Mouse (Mus musculus) thymus, adult 2 months (tissue): ENCODE measurements at regions not wholly inside any gene's neighbourhood (a gene's known extent, or its start where the extent isn't known, plus 50 kb on each side); places are given as distances from the start of the nearest gene placed in this dataset.

Source experiments
- CTCF ChIP-seq: fragments of 200-500 bp; IDR thresholded peaks from 2 replicates; pipeline ENCODE4 v1.5.1; 2012; ENCODE audit warnings: mild to moderate bottlenecking, control low read depth, low read length, moderate library complexity, borderline replicate concordance; ENCODE audit not compliant: control insufficient read depth, poor library complexity, insufficient read depth; ENCODE audit errors: extremely low read depth
- POLR2A ChIP-seq: fragments of 200-500 bp; IDR thresholded peaks from 2 replicates; pipeline ENCODE4 v1.6.1; 2012; ENCODE audit warnings: mild to moderate bottlenecking, low read length, control low read depth, moderate library complexity; ENCODE audit not compliant: control insufficient read depth, poor library complexity, insufficient read depth; ENCODE audit errors: extremely low read depth

DNA sequence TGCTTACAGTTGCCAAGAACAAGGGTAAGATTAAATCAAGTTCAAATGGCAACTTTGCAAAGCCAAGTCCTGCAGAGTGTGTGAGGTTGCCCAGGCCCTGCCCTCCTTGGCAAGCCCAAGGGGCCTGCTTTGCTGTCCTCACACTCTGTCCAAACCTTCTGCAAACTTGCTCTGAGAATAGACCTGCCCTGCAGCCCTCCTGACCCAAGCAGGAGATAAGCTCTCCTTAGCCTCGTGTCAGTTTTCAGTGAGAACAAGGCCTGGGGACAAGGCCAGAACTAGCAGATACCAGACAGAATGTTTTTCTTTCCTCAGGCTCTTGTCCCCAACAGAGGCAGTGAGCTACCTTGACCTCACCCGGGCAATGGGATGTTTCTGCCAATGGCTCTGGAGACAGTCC, 156.7 kb upstream of the Il12b start:
- no peak for TF ChIP-seq CTCF
- no peak for TF ChIP-seq POLR2A
